Mouse (Mus musculus) central nervous system, embryonic 14 days (tissue): ENCODE data around the gene Gm10139. TPM values are rescaled to one million over a fixed set of nuclear protein-coding genes. Genes with fewer than 3 reads are reported as not detected.

Experiments
- polyA plus RNA-seq: library from polyadenylated mRNA; depleted of rRNA; stranded (reverse); fragments of >200 nt; gene quantifications from 2 replicates; pipeline ENCODE4 v1.2.3, GENCODE M21; 2012; rRNA removed

Gm10139 gene
- not detected in 2 replicates for polyA plus RNA-seq

DNA sequence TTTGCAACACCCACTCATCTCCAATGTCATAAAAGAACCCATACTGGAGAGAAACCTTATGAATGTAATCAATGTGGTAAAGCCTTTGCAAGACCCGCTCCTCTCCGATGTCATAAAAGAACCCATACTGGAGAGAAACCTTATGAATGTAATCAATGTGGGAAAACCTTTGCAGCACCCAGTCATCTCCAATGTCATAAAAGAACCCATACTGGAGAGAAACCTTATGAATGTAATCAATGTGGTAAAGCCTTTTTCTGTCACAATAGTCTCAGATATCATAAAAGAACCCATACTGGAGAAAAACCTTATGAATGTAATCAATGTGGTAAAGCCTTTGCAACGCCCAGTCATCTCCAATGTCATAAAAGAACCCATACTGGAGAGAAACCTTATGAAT is at the start of gene Gm10139:
Gene Gm10139, plus strand, starts transcription at position 301 of the 400 bp plus-strand sequence.

Other genes starting within 250 kb of the Gm10139 start
- 49.8 and 52.2 TPM in 2 replicates for gene Zfp369, start 233.9 kb upstream of the Gm10139 start, polyA plus RNA-seq